Mouse (Mus musculus) hindbrain, embryonic 11.5 days (tissue): Measurements from ENCODE around the gene Nfia. TPM values are rescaled to one million over a fixed set of nuclear protein-coding genes. Genes with fewer than 3 reads are reported as not detected.

Source experiments
- ATAC-seq: fragments of 200-750 bp; cut with Nextera tagmentation; 2 replicates; pipeline ENCODE4 v1.8.0; 2017; ENCODE audit warnings: mild to moderate bottlenecking, moderate TSS enrichment, moderate library complexity; ENCODE audit not compliant: low FRiP score
- DNase-seq: peaks from one replicate; pipeline ENCODE4 v3.0.0-alpha.2; 2015; ENCODE audit warnings: low spot score
- H3K27ac ChIP-seq: fragments of 300-500 bp; sonication (generic); 2 replicates; pipeline ENCODE4 v1.5.1; 2014; ENCODE audit warnings: mild to moderate bottlenecking, low read depth, low read length
- H3K27me3 ChIP-seq: fragments of 300-500 bp; sonication (generic); 2 replicates; pipeline ENCODE4 v1.6.1; 2014; ENCODE audit warnings: mild to moderate bottlenecking, low read length, moderate library complexity, mixed read lengths; ENCODE audit not compliant: control insufficient read depth, insufficient read depth
- H3K36me3 ChIP-seq: fragments of 300-500 bp; sonication (generic); 2 replicates; pipeline ENCODE4 v1.6.1; 2014; ENCODE audit warnings: mild to moderate bottlenecking, low read length, moderate library complexity, mixed read lengths; ENCODE audit not compliant: control insufficient read depth, insufficient read depth
- H3K4me1 ChIP-seq: fragments of 300-500 bp; sonication (generic); replicated peaks from 2 replicates; pipeline ENCODE4 v1.6.1; 2014; ENCODE audit warnings: low read length, mixed read lengths; ENCODE audit not compliant: control insufficient read depth, insufficient read depth
- H3K4me2 ChIP-seq: fragments of 300-500 bp; sonication (generic); replicated peaks from 2 replicates; pipeline ENCODE4 v1.6.1; 2014; ENCODE audit warnings: mild to moderate bottlenecking, low read depth, low read length
- H3K4me3 ChIP-seq: fragments of 300-500 bp; sonication (generic); 2 replicates; pipeline ENCODE4 v1.5.1; 2014; ENCODE audit warnings: low read depth, low read length
- H3K9ac ChIP-seq: fragments of 300-500 bp; sonication (generic); 2 replicates; pipeline ENCODE4 v1.6.1; 2014; ENCODE audit warnings: low read depth, low read length
- H3K9me3 ChIP-seq: fragments of 300-500 bp; sonication (generic); 2 replicates; pipeline ENCODE4 v1.6.1; 2016; ENCODE audit warnings: low read length; ENCODE audit not compliant: control insufficient read depth
- whole genome bisulfite sequencing: fragments of 180-500 bp; shearing (Covaris S2); extraction: QIAGEN DNeasy Blood & Tissue Kit; methylation state at CpG from one replicate; pipeline ENCODE4 v1.1.7; 2014; 5-methylcytosine and 5-hydroxymethylcytosine counted together
- polyA plus RNA-seq: library from polyadenylated mRNA; unstranded; fragments of >200 nt; fragmentation: Nextera tagmentation; extraction: Ambion mirVana; gene quantifications from 2 replicates; pipeline ENCODE4 v1.2.1, GENCODE M21; 2014

Gene Nfia
- polyA plus RNA-seq, 1 experiment from 2014 or later: 45.6 TPM

DNA sequence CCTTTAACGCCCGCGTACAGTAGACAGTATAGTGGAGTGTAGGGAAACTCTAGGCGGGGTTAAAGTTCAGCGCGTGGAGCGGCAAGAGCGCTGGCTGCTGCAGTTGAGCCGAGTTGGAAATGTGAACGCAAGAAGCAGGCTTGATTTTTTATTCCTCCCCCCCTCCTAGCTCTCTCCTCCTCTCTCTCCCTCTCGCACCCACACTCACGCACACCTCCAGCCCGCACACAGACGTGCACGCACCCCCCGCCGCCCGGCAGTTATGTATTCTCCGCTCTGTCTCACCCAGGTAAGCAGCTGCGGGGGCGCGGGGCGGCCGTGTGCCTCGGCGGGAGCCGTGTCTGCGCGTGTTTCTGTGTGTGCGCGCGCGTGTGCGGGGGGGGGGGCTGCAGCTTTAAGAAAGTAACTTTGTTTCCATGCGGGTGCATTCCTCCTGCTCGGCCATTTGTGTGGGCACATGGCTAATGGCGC, 5.2 kb downstream of the Nfia start, which contains the start of gene E130114P18Rik:
TSS of gene E130114P18Rik (minus strand) at position 373 of the 471 bp plus-strand sequence.
- under 1% methylated on average over 32 of the region's 37 CpGs for WGBS
- H3K4me2 ChIP-seq: peak within 1 kb of the TSS; percentile 38
- ATAC-seq (peak; percentile 81), DNase-seq (peak; percentile 78)
- no peaks in the 10 kb centered on the region for H3K9me3 ChIP-seq
- peak within 1 kb of the TSS; percentile 97 for H3K9ac ChIP-seq
- H3K27me3 ChIP-seq: peaks cover 14% of the 10 kb centered on the region; the same call in 1 of the 2 replicates
- H3K36me3 ChIP-seq: no peaks in the 10 kb centered on the region
- peak within 1 kb of the TSS; percentile 94 for H3K4me3 ChIP-seq
- no peaks in the 10 kb centered on the region; the same call in 1 of the 2 replicates for H3K4me1 ChIP-seq
- H3K27ac ChIP-seq: peak within 1 kb of the TSS; percentile 73

DNA sequence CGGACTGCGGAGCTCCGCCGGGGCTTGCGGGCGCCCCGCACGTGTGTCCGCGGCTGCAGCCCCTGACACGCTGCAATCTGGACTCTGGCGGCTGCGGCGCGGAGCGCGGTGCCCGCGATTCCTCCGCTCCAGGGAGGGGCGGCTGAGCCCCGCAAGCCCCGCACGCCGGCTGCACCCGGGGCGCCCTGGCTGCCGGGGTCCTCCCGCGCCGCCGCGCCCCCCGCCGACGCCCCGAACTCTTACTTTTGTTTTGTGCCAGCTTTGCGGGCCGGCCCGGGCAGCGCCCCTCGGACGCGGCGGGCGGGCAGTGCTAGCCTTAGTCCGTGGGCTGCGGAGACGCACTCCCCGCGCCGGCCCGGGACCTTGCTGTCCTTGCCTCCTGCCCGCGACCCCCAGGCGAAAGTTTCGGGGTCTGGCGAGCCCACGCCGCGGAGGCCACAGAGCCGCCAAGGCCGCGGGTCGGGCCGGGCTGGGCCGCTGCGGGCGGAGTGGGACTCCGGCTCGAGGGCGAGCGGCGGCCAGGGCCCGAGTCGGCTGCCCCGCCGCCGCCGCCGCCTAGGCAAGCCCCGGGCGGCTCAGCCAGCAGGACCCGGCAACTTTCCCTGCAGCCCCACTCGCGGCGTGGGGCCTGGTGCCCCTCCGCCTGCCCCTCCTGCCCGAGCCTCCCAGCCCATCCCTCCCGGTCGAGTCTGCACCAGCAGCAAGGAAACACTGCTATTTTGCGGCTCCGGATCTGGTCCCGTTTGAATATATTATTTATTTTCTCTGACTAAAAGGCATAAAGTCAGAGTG, 5.9 kb downstream of the Nfia start:
- H3K4me1 ChIP-seq: no peaks in the 10 kb centered on the region; the same call in 1 of the 2 replicates
- peak overlapping the region; percentile 73 for H3K27ac ChIP-seq
- peak overlapping the region; percentile 94 for H3K4me3 ChIP-seq
- H3K9ac ChIP-seq: peak overlapping the region; percentile 97
- peak; percentile 25 for ATAC-seq
- H3K4me2 ChIP-seq: peak overlapping the region; percentile 38
- H3K36me3 ChIP-seq: no peaks in the 10 kb centered on the region
- no peaks in the 10 kb centered on the region for H3K9me3 ChIP-seq
- under 1% methylated on average over 80 of the region's 94 CpGs for WGBS
- peak; percentile 72 for DNase-seq
- H3K27me3 ChIP-seq: peaks cover 14% of the 10 kb centered on the region; the same call in 1 of the 2 replicates

DNA sequence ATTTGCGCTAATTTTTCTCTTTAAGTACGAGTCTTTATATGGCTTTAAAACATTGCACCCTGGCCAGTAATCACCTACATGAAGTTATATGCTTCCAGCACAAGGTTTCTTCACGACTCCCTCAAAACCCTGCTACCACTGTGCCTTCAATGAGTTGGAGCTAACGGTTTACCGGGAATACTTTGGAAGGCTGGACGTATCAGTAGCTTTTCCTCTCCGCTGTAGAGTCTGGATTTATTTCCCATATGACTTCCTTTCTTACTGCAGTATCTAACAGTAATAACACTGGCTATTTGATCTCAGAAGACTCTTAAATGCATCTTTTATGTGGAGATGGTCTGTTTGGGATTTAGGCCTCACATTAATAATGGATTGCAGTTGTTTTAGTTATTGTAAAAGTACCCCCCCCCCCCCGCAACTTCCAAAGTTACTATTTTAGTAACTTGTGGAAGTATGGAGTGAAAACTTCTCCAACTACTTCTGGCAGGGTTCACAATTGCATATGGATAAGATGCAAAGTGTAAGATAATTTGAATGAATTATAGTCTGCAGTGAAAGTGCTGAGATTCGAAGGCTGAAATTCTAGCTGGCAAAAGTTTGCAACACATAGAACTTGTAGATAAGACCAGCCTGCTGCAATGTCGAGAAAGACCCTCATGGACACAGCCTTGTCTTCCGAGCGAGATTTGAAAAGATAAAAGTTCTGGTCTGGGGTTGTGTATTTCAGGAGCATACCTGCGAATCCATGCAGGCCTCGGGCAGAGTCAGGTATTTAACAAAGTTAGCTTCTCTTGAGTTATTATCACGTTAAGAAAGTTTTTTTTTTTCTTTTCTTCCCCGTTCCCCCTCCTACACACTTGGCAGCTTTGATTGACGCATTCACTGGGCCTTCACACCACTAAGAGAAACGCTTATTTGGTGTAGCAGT, 6.7 kb downstream of the Nfia start:
- Histone ChIP-seq H3K9ac (peak overlapping the region; percentile 97), H3K27ac (peak overlapping the region; percentile 73), H3K4me1 (no peaks in the 10 kb centered on the region), H3K4me3 (peak overlapping the region; percentile 94), H3K36me3 (no peaks in the 10 kb centered on the region), H3K27me3 (peaks cover 14% of the 10 kb centered on the region; the same call in 1 of the 2 replicates), H3K4me2 (peak overlapping the region; percentile 38), H3K9me3 (no peaks in the 10 kb centered on the region)
- ATAC-seq (no peak), DNase-seq (peak; percentile 42)
- WGBS: 7% methylated on average over 18 of the region's 18 CpGs

DNA sequence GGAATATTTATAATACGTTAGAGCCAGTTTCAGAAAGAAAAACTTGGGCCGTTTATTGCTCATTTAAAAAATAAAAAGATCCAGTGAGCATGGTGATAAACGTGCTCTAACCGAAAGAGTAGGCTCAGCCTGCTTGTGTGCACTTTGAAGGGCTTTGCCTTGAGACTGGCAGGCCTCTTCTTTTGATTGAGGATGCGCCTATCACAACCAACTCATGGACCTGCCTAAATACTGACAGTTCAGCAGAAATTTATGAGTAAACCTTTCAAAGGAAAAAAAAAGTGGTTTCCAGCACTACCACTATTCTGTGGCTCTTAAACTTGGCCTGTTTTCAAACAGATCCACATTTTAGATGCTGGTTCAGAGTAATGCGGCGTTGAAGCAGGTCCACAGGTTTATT, 7.5 kb downstream of the Nfia start:
- peaks cover 14% of the 10 kb centered on the region; the same call in 1 of the 2 replicates for H3K27me3 ChIP-seq
- peak overlapping the region; percentile 94 for H3K4me3 ChIP-seq
- H3K27ac ChIP-seq: no peak overlapping the region
- ATAC-seq: no peak
- no peak overlapping the region for H3K9ac ChIP-seq
- peak; percentile 31 for DNase-seq
- no peaks in the 10 kb centered on the region for H3K4me1 ChIP-seq
- WGBS: 37% methylated on average over 7 of the region's 7 CpGs
- H3K9me3 ChIP-seq: no peaks in the 10 kb centered on the region
- H3K36me3 ChIP-seq: no peaks in the 10 kb centered on the region
- peak overlapping the region; percentile 38 for H3K4me2 ChIP-seq

DNA sequence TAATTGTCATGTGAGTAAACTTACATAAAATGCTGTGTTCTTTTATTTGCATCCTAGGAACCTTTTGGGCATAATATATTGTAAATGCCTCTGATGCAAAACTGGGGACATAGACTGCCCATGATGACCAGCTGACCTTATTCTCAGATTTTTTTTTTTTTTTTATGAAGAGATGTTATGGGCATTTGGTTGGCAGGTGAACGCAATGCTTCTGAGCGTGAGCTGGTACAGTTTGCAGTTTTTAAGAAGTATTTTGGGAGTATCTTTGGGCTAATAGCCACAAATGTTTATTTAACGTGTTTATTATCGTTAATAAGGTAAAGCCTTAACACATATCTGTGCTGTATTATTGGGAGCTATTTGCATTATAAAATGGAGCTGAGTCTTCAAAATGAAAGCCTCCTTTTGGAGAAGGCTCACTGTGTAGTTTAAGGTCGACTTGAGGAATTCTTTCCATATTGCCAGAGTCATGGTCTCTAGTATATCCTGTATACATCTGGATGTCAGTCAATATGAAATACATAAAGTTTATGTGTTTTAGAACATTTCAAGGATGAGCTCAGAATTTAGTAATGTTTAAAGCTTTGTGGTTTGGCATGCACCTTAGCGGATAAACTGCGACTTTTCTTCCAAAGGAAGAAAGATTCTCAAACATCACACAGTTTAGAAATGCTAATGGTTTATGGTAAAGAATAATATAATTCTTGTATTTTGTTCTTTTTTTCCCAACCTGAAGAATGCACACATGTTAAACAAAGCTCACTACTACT, 8.3 kb downstream of the Nfia start:
- DNase-seq (no peak), ATAC-seq (no peak)
- no peak overlapping the region for H3K4me3 ChIP-seq
- 78% methylated on average over 7 of the region's 7 CpGs for WGBS
- peaks cover 15% of the 10 kb centered on the region for H3K27me3 ChIP-seq
- H3K4me2 ChIP-seq: no peak overlapping the region
- no peak overlapping the region for H3K9ac ChIP-seq
- no peaks in the 10 kb centered on the region for H3K4me1 ChIP-seq
- no peaks in the 10 kb centered on the region for H3K36me3 ChIP-seq
- H3K27ac ChIP-seq: no peak overlapping the region
- H3K9me3 ChIP-seq: no peaks in the 10 kb centered on the region

DNA sequence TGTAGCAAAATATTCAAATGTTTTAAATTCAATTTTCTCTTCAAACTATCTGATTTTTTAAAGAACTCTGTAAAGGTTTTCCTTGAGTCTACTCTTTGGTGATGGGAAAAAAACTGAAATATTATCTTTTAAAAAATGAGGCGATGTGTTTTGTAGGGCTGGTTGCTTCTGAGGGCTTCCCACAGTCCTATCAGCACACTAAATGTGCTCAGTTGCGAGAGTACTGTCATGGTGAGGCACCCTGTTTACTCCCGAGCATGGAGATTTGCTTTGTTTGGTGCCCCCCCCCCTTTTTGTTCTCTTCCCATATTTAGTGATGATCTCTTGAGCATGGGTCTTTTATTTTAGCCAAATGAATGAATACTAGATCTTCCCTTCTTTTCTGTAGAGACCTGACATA, 9.5 kb downstream of the Nfia start:
- H3K4me2 ChIP-seq: no peak overlapping the region
- no peak overlapping the region for H3K4me3 ChIP-seq
- H3K9ac ChIP-seq: no peak overlapping the region
- H3K36me3 ChIP-seq: no peaks in the 10 kb centered on the region
- DNase-seq (no peak), ATAC-seq (no peak)
- no peaks in the 10 kb centered on the region for H3K9me3 ChIP-seq
- H3K27me3 ChIP-seq: peaks cover 6% of the 10 kb centered on the region
- H3K4me1 ChIP-seq: no peaks in the 10 kb centered on the region
- no peak overlapping the region for H3K27ac ChIP-seq
- 90% methylated on average over 3 of the region's 3 CpGs for WGBS

DNA sequence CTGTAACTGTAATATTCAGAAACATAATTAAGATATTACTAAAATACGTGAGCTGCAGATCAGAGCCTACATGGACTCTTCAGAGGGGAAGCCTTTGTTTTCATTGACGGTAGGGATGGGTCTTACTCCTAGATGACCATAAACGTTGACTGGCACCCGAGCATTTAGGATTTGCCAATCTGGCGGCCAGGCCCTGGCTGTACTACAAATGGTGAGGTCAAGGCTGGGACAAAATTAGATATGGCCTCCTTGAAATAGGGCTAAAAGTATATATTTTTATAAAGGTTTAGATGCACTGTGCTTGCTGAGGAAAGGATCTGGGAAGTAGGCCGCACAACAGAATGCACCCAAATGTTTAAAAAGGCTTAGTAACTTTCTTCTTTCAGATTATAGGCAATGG, 10.0 kb downstream of the Nfia start:
- no peak overlapping the region for H3K27ac ChIP-seq
- no peaks in the 10 kb centered on the region for H3K4me1 ChIP-seq
- WGBS: 92% methylated on average over 6 of the region's 6 CpGs
- ATAC-seq (no peak), DNase-seq (no peak)
- H3K9ac ChIP-seq: no peak overlapping the region
- no peaks in the 10 kb centered on the region for H3K36me3 ChIP-seq
- no peak overlapping the region for H3K4me3 ChIP-seq
- no peaks in the 10 kb centered on the region for H3K9me3 ChIP-seq
- no peak overlapping the region for H3K4me2 ChIP-seq
- H3K27me3 ChIP-seq: peaks cover 6% of the 10 kb centered on the region
